Mouse (Mus musculus): ENCODE measurements at regions not wholly inside any gene's neighbourhood (a gene's known extent, or its start where the extent isn't known, plus 50 kb on each side); places are given as distances from the start of the nearest gene placed in this dataset.
A peak's percentile ranks its signal among the peaks of the same experiment; 100 is the strongest.

GRCm38 (mm10) chr10:72056725-72057124 is 597.9 kb upstream of the Zwint start:
- ATAC-seq (ENCODE audit: low TSS enrichment): no peak

GRCm38 (mm10) chr10:72071185-72071718 is 583.4 kb upstream of the Zwint start:
- no peak for ATAC-seq (ENCODE audit: low TSS enrichment)

GRCm38 (mm10) chr10:72078363-72078762 is 576.3 kb upstream of the Zwint start:
- ATAC-seq (ENCODE audit: low TSS enrichment): no peak

GRCm38 (mm10) chr10:72096951-72097350 is 557.7 kb upstream of the Zwint start:
- ATAC-seq (ENCODE audit: low TSS enrichment): no peak

- peak; percentile 59; the same call in 1 of the 2 replicates for ATAC-seq (ENCODE audit: low TSS enrichment)
Measured at GRCm38 (mm10) chr10:72099156-72099812, 555.4 kb upstream of the Zwint start.

- no peak for ATAC-seq (ENCODE audit: low TSS enrichment)
Measured at GRCm38 (mm10) chr10:72119447-72119846, 535.2 kb upstream of the Zwint start.

GRCm38 (mm10) chr10:72132407-72132806 is 522.2 kb upstream of the Zwint start:
- ATAC-seq (ENCODE audit: low TSS enrichment): no peak
